Mouse (Mus musculus): ENCODE measurements around the gene Rplp2. TPM values are rescaled to one million over a fixed set of nuclear protein-coding genes. Genes with fewer than 3 reads are reported as not detected.
A peak's percentile ranks its signal among the peaks of the same experiment; 100 is the strongest.

Gene Rplp2
- polyA plus RNA-seq, 1 experiment from 2014 or later, result 704 TPM

DNA sequence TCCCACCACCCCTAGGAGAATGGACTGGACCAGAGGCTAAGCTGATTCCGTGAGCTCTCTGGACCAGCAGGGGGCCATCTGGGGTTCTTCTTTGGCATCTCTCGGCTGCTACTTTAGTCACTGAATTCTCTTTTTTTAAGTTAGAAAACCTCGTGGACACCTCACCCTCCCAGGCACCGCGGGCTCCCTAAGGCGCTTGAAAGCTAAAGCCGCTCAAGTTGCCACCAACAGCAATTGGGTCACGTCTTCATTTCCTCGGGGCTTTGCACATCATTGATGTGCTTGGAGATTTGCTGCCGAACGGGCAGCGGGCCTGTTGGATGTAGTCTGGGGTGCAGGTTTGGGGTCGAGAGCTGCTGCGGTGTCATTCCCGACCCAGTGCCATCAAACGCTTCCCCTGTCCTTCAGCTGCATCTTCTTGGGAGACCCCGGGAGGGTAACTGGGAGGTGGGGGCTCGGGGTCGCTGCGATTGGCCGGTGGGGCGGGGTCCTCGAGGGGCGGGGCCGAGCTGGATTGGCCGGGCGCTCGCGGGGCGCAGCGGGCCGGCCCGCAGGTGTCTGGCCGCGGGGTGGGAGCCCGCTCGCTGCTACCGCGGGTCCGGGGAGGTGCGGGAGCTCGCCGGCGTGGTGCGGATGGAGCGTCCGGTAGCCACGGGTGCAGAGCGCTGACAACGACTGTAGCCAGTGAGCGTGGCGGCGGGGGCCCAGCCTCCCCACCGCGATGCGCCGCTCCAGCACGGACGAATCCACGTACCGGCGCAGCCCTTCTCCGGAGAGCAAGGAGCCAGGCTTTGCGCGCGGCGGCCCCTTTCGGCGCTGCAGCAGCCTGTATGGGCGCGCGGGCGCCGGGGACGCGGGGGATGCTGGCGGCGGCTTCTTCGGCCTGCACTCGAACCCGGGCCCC is 34.6 kb downstream of the Rplp2 start:
- H3K27me3 ChIP-seq (ENCODE audit: control insufficient read depth, insufficient read depth, low read length), result no peaks in the 10 kb centered on the region
- H3K4me2 ChIP-seq (ENCODE audit: low read depth, low read length), result peak overlapping the region; percentile 99
- peak overlapping the region; percentile 75 for H3K9ac ChIP-seq (ENCODE audit: low read length)
- H3K36me3 ChIP-seq (ENCODE audit: control insufficient read depth, insufficient read depth), result no peaks in the 10 kb centered on the region; the same call in 1 of the 2 replicates
- peaks cover 40% of the 10 kb centered on the region for H3K4me1 ChIP-seq (ENCODE audit: control insufficient read depth, insufficient read depth, low read length)
- H3K9me3 ChIP-seq (replicated peaks; ENCODE audit: control insufficient read depth, low read length), result no peaks in the 10 kb centered on the region
- WGBS, result 1% methylated on average over 81 of the region's 81 CpGs
- no peak overlapping the region for H3K27ac ChIP-seq (ENCODE audit: low read length)
- no peak for ATAC-seq (replicated peaks; ENCODE audit: extremely low read depth, insufficient read depth, low FRiP score)
- H3K4me3 ChIP-seq (ENCODE audit: low read length), result peak overlapping the region; percentile 65

DNA sequence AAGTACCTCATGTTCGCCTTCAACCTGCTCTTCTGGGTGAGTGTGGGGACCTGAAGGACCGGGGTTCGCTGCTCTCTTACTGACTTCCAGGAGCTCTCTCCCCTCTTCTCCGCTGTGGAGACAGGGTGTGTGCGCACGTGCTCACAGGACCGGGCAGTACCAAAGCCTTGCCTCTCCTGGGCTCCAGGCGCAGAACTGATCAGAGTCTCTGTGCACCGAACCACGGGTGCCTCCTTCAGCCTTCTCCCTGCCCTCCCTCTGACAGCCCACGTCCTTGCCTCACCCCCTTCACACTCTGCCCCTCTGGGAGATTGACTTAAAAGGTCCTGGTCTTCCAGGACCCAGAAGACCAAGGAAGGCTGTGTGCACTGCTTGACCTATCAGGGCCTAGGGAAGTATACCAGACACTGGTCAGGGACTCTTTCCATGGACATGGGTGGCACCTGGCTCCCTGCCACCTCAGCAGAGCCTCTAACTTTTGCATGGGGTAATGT is 35.4 kb downstream of the Rplp2 start:
- WGBS, result 22% methylated on average over 11 of the region's 11 CpGs
- Histone ChIP-seq H3K4me3 (ENCODE audit: low read length) (peak overlapping the region; percentile 65), H3K4me2 (ENCODE audit: low read depth, low read length) (peak overlapping the region; percentile 99), H3K4me1 (ENCODE audit: control insufficient read depth, insufficient read depth, low read length) (peaks cover 32% of the 10 kb centered on the region), H3K9ac (ENCODE audit: low read length) (peak overlapping the region; percentile 75), H3K27ac (ENCODE audit: low read length) (no peak overlapping the region), H3K36me3 (ENCODE audit: control insufficient read depth, insufficient read depth) (no peaks in the 10 kb centered on the region; the same call in 1 of the 2 replicates), H3K27me3 (ENCODE audit: control insufficient read depth, insufficient read depth, low read length) (no peaks in the 10 kb centered on the region), H3K9me3 (replicated peaks; ENCODE audit: control insufficient read depth, low read length) (no peaks in the 10 kb centered on the region)
- no peak for ATAC-seq (replicated peaks; ENCODE audit: extremely low read depth, insufficient read depth, low FRiP score)

DNA sequence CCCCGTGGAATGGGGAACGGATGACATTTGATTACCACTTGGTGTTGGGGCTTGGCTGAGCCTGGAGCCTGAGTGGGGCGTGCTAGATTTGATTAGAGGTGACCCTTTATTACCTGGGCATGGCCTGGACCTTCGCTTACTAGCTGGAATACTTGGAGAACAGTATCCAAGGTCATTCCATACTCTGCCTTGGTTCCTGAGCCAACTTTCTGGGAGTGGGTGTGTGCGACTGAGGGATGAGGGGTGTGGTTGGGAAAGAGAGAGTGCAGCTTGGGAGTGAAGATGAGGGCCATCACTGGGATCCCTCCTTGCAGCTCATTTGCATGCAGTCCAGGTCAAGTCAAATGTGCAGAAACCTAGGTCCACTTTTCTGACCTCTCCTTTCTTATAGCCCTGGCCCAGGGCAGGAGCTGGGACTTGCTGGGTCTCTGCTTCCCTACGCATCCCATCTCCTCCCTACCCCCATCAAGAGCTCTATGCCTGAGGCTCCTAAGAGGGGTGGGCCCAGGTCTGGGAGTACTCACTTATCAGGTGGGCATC is 36.0 kb downstream of the Rplp2 start:
- H3K27me3 ChIP-seq (ENCODE audit: control insufficient read depth, insufficient read depth, low read length), result no peaks in the 10 kb centered on the region
- no peak for ATAC-seq (replicated peaks; ENCODE audit: extremely low read depth, insufficient read depth, low FRiP score)
- WGBS, result 76% methylated on average over 6 of the region's 6 CpGs

DNA sequence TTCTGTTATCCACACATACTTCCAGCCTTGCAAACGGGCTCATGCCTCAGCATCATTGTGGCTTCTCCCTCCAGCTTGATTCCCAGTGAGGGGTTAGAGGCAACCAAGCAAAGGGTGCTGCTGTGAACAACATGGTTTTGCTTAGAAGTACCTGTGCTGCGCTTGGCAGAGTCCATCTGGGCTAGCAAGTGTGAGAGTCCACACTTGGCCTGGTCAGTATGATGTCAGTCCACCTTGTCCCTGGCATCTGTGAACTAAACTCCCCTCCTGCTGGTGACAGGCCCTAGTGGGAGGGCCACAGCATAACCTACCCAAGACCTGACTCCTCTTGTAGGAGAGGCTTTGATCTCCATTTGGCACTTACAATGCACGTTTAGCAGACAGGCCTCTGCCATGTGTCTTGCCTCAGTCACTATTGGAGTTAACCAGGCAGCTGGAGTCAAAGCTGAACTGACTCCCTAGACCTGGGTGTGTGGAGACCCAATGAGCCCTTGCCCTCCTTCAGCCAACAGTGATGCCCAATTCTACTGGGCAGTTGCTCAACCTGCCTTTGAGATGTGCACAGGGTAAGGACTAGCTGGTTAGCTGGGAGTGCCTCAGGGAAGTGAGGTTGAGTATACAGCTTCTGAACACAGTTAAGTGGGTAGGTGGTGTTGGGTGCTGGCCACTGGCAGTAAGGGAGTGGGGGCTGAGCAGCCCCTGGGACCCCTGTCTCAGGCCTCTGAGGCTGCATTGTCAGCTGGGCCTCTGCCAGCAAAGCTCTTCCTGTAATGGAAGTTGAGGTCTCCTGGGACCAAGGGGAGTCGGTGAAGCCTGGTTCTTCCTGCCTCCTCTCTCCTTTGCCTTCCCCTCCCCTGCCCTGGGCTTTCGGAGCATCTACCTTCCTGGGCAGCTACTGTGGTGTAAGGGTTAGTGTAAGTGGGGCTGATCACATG is 37.3 kb downstream of the Rplp2 start:
- Histone ChIP-seq H3K4me1 (ENCODE audit: control insufficient read depth, insufficient read depth, low read length) (peaks cover 21% of the 10 kb centered on the region), H3K36me3 (ENCODE audit: control insufficient read depth, insufficient read depth) (no peaks in the 10 kb centered on the region; the same call in 1 of the 2 replicates), H3K9ac (ENCODE audit: low read length) (no peak overlapping the region), H3K27ac (ENCODE audit: low read length) (no peak overlapping the region), H3K9me3 (replicated peaks; ENCODE audit: control insufficient read depth, low read length) (no peaks in the 10 kb centered on the region), H3K27me3 (ENCODE audit: control insufficient read depth, insufficient read depth, low read length) (no peaks in the 10 kb centered on the region), H3K4me2 (ENCODE audit: low read depth, low read length) (no peak overlapping the region), H3K4me3 (ENCODE audit: low read length) (no peak overlapping the region)
- no peak for ATAC-seq (replicated peaks; ENCODE audit: extremely low read depth, insufficient read depth, low FRiP score)
- WGBS, result 70% methylated on average over 5 of the region's 5 CpGs

More for the DNA sequence above, 36.0 kb downstream of the Rplp2 start:
- H3K4me3 ChIP-seq (ENCODE audit: low read length), result no peak overlapping the region
- no peak overlapping the region for H3K4me2 ChIP-seq (ENCODE audit: low read depth, low read length)
- H3K9me3 ChIP-seq (replicated peaks; ENCODE audit: control insufficient read depth, low read length), result no peaks in the 10 kb centered on the region
- no peaks in the 10 kb centered on the region; the same call in 1 of the 2 replicates for H3K36me3 ChIP-seq (ENCODE audit: control insufficient read depth, insufficient read depth)
- no peak overlapping the region for H3K27ac ChIP-seq (ENCODE audit: low read length)
- peaks cover 26% of the 10 kb centered on the region for H3K4me1 ChIP-seq (ENCODE audit: control insufficient read depth, insufficient read depth, low read length)
- no peak overlapping the region for H3K9ac ChIP-seq (ENCODE audit: low read length)

DNA sequence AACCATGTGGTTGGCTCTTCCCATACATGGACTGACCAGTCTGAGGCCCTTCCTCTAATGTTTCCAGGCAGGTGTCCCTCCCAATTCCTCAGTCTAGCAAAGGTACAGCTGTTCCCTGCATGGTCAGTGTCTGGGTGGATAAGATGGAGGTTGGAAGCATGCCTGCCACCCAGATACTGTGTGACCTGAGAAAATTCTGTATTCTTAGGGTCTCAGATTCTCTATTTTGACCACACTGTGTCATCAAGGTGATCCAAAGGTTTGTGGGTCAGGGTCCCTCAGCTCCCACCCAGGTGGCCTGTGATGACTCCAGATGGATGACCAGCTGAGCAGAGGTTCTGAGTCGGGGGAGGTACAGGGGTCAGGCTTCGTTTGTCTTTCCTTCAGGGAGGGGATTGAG is 38.0 kb downstream of the Rplp2 start:
- Histone ChIP-seq H3K27ac (ENCODE audit: low read length) (no peak overlapping the region), H3K36me3 (ENCODE audit: control insufficient read depth, insufficient read depth) (no peaks in the 10 kb centered on the region; the same call in 1 of the 2 replicates), H3K4me3 (ENCODE audit: low read length) (no peak overlapping the region), H3K4me2 (ENCODE audit: low read depth, low read length) (no peak overlapping the region), H3K9ac (ENCODE audit: low read length) (no peak overlapping the region), H3K27me3 (ENCODE audit: control insufficient read depth, insufficient read depth, low read length) (no peaks in the 10 kb centered on the region), H3K4me1 (ENCODE audit: control insufficient read depth, insufficient read depth, low read length) (peaks cover 21% of the 10 kb centered on the region), H3K9me3 (replicated peaks; ENCODE audit: control insufficient read depth, low read length) (no peaks in the 10 kb centered on the region)
- WGBS, result 75% methylated on average over 2 of the region's 2 CpGs
- ATAC-seq (replicated peaks; ENCODE audit: extremely low read depth, insufficient read depth, low FRiP score), result no peak

DNA sequence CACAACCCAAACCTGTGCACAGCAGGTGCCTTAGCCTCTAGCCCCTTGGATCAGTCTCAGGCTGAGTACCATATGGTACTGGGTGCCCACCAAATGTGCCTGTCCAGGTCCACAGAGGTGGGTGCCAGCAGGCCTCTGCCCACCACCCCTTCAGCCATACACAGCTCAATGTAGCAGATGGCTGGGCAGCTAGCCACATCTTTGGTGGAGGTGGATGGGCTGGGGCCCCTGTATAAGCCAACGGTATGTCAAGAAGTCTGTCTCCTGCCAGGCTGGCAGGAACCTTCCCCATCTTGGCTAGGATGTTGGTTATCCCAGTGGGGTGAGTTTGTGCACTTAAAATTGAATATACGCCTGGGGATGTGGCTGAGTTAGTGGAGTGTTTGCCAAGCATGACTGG is 38.4 kb downstream of the Rplp2 start:
- H3K27me3 ChIP-seq (ENCODE audit: control insufficient read depth, insufficient read depth, low read length), result no peaks in the 10 kb centered on the region
- no peaks in the 10 kb centered on the region for H3K9me3 ChIP-seq (replicated peaks; ENCODE audit: control insufficient read depth, low read length)
- no peak overlapping the region for H3K27ac ChIP-seq (ENCODE audit: low read length)
- ATAC-seq (replicated peaks; ENCODE audit: extremely low read depth, insufficient read depth, low FRiP score), result no peak
- H3K4me1 ChIP-seq (ENCODE audit: control insufficient read depth, insufficient read depth, low read length), result peaks cover 18% of the 10 kb centered on the region
- no peak overlapping the region for H3K9ac ChIP-seq (ENCODE audit: low read length)
- no peaks in the 10 kb centered on the region; the same call in 1 of the 2 replicates for H3K36me3 ChIP-seq (ENCODE audit: control insufficient read depth, insufficient read depth)
- no peak overlapping the region for H3K4me3 ChIP-seq (ENCODE audit: low read length)
- H3K4me2 ChIP-seq (ENCODE audit: low read depth, low read length), result no peak overlapping the region
- WGBS, result 90% methylated on average over 2 of the region's 2 CpGs

DNA sequence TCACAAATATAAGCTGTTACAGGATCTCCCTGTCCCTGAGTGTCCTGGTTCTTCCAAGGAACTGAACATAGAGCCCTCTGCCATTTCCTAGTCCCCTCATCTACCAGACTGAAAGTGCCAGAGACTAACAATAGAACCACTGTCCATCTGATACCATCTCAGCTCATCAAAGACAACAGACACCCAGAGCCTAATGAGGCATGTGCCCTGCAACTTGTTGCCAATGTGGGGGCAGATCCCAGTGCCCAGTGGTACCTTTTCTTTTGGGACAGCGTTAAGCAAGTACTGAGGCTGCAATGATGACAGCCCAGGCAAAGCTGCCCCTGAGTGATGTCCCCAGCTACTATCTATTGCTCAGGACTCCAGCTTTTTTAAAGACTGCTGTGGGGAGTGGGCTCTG is 39.1 kb downstream of the Rplp2 start:
- no peak for ATAC-seq (replicated peaks; ENCODE audit: extremely low read depth, insufficient read depth, low FRiP score)
- Histone ChIP-seq H3K27me3 (ENCODE audit: control insufficient read depth, insufficient read depth, low read length) (no peaks in the 10 kb centered on the region), H3K9ac (ENCODE audit: low read length) (no peak overlapping the region), H3K27ac (ENCODE audit: low read length) (no peak overlapping the region), H3K4me1 (ENCODE audit: control insufficient read depth, insufficient read depth, low read length) (peaks cover 12% of the 10 kb centered on the region), H3K9me3 (replicated peaks; ENCODE audit: control insufficient read depth, low read length) (no peaks in the 10 kb centered on the region), H3K36me3 (ENCODE audit: control insufficient read depth, insufficient read depth) (no peaks in the 10 kb centered on the region; the same call in 1 of the 2 replicates), H3K4me3 (ENCODE audit: low read length) (no peak overlapping the region), H3K4me2 (ENCODE audit: low read depth, low read length) (no peak overlapping the region)
- WGBS, result 88% methylated on average over 1 of the region's 1 CpGs

DNA sequence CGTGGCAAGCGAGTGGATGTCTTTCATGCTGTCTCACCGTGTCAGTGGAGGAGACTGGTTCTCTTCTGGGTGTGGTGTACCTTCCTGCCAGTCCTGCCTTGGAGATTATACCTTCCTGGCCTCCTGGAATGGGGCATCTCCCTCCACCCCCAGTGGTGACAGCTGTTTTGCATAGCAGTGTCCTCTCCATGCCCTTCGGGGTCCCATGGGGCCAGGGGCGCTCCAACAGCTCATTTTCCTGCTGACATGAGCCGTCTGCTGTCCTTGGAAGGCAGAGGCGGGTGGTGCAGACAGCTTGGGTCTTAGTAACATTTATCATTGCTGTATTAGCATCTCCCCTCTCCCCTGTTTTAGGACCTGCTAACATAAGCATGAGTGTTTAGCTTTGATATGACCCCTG is 40.0 kb downstream of the Rplp2 start:
- no peak for ATAC-seq (replicated peaks; ENCODE audit: extremely low read depth, insufficient read depth, low FRiP score)
- WGBS, result 66% methylated on average over 7 of the region's 7 CpGs

More for the DNA sequence above, 40.0 kb downstream of the Rplp2 start:
- Histone ChIP-seq H3K9ac (ENCODE audit: low read length) (no peak overlapping the region), H3K27me3 (ENCODE audit: control insufficient read depth, insufficient read depth, low read length) (no peaks in the 10 kb centered on the region), H3K4me2 (ENCODE audit: low read depth, low read length) (no peak overlapping the region), H3K36me3 (ENCODE audit: control insufficient read depth, insufficient read depth) (peaks cover 2% of the 10 kb centered on the region; the same call in 1 of the 2 replicates), H3K4me1 (ENCODE audit: control insufficient read depth, insufficient read depth, low read length) (peaks cover 7% of the 10 kb centered on the region), H3K27ac (ENCODE audit: low read length) (no peak overlapping the region), H3K4me3 (ENCODE audit: low read length) (no peak overlapping the region), H3K9me3 (replicated peaks; ENCODE audit: control insufficient read depth, low read length) (no peaks in the 10 kb centered on the region)

Measured in heart, embryonic 16.5 days (tissue).